Mouse (Mus musculus): Measurements from ENCODE around the gene Gm2163. TPM values are rescaled to one million over a fixed set of nuclear protein-coding genes. Genes with fewer than 3 reads are reported as not detected.
"Not testable (repeated sequence)": the region's sequence is repeated elsewhere in the genome, so short reads cannot be mapped to it uniquely, and the experiment has no call there.

Gene Gm2163
- not detected in 2 replicates for polyA plus RNA-seq (2014; fragmentation: Nextera tagmentation; extraction: Ambion mirVana)

DNA sequence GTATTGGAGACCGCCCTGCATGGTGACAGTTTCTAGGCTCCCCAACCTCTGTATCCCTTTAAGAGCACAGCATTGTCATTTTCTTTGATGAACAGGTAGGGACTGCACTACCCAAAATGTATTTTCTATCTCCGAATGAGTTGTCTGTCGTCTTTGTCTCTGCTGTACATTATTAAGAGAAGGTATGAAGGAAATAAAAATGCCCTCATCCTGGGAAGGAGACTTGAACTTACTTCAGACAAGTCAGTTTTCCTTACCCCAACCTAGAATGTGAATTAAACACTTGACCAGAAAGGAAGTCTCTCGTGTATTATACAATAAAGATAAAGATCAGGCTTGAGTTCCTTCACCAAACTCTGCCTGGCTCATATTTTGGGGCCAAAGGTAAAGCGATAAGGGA is at the start of gene Gm2163:
TSS of gene Gm2163 (plus strand) at position 301 of the 400 bp plus-strand sequence.
- not testable (repeated sequence) for H3K9ac ChIP-seq (ENCODE audit: low read depth, low read length); H3K36me3 ChIP-seq (ENCODE audit: control insufficient read depth, insufficient read depth, low read length); H3K4me3 ChIP-seq (ENCODE audit: low read depth, low read length); H3K27ac ChIP-seq (ENCODE audit: low read depth, low read length); H3K27me3 ChIP-seq (ENCODE audit: control insufficient read depth, insufficient read depth, low read length); H3K4me1 ChIP-seq (ENCODE audit: control insufficient read depth, insufficient read depth, low read length); ATAC-seq (replicated peaks; ENCODE audit: insufficient number of reproducible peaks, low FRiP score, low TSS enrichment); H3K9me3 ChIP-seq (replicated peaks; ENCODE audit: control insufficient read depth, low read length); H3K4me2 ChIP-seq
- WGBS (ENCODE audit: insufficient replicate concordance): no CpG with 5 or more reads among the region's 5 CpGs

GRCm38 (mm10) chr4:42439078-42439477 is 27.5 kb upstream of the Gm2163 start, which contains the start of gene Gm21586:
Gene Gm21586, plus strand, starts transcription at chr4:42439378.
- not testable (repeated sequence) for H3K9ac ChIP-seq (ENCODE audit: low read depth, low read length); ATAC-seq (replicated peaks; ENCODE audit: insufficient number of reproducible peaks, low FRiP score, low TSS enrichment)
- no CpG with 5 or more reads among the region's 18 CpGs for WGBS (ENCODE audit: insufficient replicate concordance)

DNA sequence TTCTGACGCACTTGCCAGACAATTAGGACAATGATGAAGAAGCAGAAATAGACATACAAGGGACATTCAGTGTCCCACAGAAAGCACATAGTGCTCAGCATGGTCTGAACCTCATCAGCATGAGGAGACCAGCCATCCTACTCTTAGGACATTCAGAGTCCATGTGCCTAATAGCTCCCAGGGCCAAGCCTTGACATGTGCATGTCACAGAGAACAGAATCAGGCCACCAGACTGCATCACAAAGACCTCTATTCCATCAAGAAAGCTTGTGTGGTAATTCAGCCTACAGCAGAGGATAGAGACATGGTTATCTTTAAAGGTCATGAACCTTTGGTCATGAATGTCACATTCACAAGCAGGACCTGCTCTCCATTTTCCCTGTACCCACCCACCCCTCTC is 61.5 kb downstream of the Gm2163 start, which contains the start of gene Fam205a2:
TSS of gene Fam205a2 (minus strand) at position 101 of the 400 bp plus-strand sequence.
- H3K4me1 ChIP-seq (ENCODE audit: control insufficient read depth, insufficient read depth, low read length); H3K4me2 ChIP-seq; ATAC-seq (replicated peaks; ENCODE audit: insufficient number of reproducible peaks, low FRiP score, low TSS enrichment); H3K27ac ChIP-seq (ENCODE audit: low read depth, low read length); H3K4me3 ChIP-seq (ENCODE audit: low read depth, low read length); H3K36me3 ChIP-seq (ENCODE audit: control insufficient read depth, insufficient read depth, low read length); H3K9me3 ChIP-seq (replicated peaks; ENCODE audit: control insufficient read depth, low read length); H3K27me3 ChIP-seq (ENCODE audit: control insufficient read depth, insufficient read depth, low read length); H3K9ac ChIP-seq (ENCODE audit: low read depth, low read length): not testable (repeated sequence)
- WGBS (ENCODE audit: insufficient replicate concordance): no CpG with 5 or more reads among the region's 1 CpGs

More at GRCm38 (mm10) chr4:42439078-42439477, 27.5 kb upstream of the Gm2163 start, which contains the start of gene Gm21586:
- H3K4me3 ChIP-seq (ENCODE audit: low read depth, low read length); H3K4me2 ChIP-seq; H3K36me3 ChIP-seq (ENCODE audit: control insufficient read depth, insufficient read depth, low read length); H3K9me3 ChIP-seq (replicated peaks; ENCODE audit: control insufficient read depth, low read length); H3K27me3 ChIP-seq (ENCODE audit: control insufficient read depth, insufficient read depth, low read length); H3K4me1 ChIP-seq (ENCODE audit: control insufficient read depth, insufficient read depth, low read length); H3K27ac ChIP-seq (ENCODE audit: low read depth, low read length): not testable (repeated sequence)

DNA sequence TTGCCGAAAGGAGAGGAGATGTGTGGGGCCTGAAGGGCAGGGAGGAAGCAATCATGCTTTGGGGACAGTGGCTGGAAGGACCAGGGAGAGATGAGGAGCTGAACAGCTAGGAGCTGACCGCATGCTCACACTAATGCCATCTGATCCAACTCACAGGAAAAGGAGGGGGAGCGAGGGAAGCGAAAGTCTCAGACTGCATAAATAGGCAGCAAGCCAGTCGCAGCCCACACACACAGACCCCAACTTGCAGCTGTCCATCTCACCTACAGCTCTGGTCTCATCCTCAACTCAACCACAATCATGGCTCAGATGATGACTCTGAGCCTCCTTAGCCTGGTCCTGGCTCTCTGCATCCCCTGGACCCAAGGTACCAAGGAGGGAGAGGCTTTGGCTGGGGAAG is 145.3 kb downstream of the Gm2163 start, which contains the start of gene Gm10591:
TSS of gene Gm10591 (plus strand) at position 301 of the 400 bp plus-strand sequence.
- not testable (repeated sequence) for H3K36me3 ChIP-seq (ENCODE audit: control insufficient read depth, insufficient read depth, low read length)

DNA sequence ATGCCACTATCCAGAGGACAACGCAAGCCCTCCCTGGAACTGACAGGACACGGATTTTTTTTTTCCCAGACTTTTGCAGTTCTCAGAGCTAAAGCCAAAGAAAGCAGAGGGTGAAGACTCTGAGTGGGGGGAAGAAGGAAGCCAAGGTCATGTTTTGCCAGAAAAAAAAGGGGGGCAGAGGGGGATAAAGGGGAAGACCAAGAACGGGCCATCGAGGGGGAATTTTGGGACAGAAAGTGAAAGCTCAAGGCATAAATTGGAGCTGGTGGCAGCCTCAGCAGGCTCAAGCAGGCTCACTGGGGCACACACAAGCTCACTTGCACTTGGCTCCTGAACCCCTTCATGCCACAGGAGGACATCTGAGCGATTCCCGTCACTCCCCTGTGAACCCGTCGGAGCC is 162.9 kb downstream of the Gm2163 start, which contains the start of gene Gm2564:
TSS of gene Gm2564 (plus strand) at position 301 of the 400 bp plus-strand sequence.
- H3K27me3 ChIP-seq (ENCODE audit: control insufficient read depth, insufficient read depth, low read length); H3K4me3 ChIP-seq (ENCODE audit: low read depth, low read length); ATAC-seq (replicated peaks; ENCODE audit: insufficient number of reproducible peaks, low FRiP score, low TSS enrichment); H3K9ac ChIP-seq (ENCODE audit: low read depth, low read length); H3K4me2 ChIP-seq; H3K9me3 ChIP-seq (replicated peaks; ENCODE audit: control insufficient read depth, low read length); H3K4me1 ChIP-seq (ENCODE audit: control insufficient read depth, insufficient read depth, low read length); H3K36me3 ChIP-seq (ENCODE audit: control insufficient read depth, insufficient read depth, low read length); H3K27ac ChIP-seq (ENCODE audit: low read depth, low read length): not testable (repeated sequence)
- no CpG with 5 or more reads among the region's 8 CpGs for WGBS (ENCODE audit: insufficient replicate concordance)

More for the DNA sequence above, 145.3 kb downstream of the Gm2163 start, which contains the start of gene Gm10591:
- not testable (repeated sequence) for H3K27me3 ChIP-seq (ENCODE audit: control insufficient read depth, insufficient read depth, low read length); H3K4me2 ChIP-seq; H3K4me1 ChIP-seq (ENCODE audit: control insufficient read depth, insufficient read depth, low read length); H3K9me3 ChIP-seq (replicated peaks; ENCODE audit: control insufficient read depth, low read length); H3K4me3 ChIP-seq (ENCODE audit: low read depth, low read length); H3K9ac ChIP-seq (ENCODE audit: low read depth, low read length); ATAC-seq (replicated peaks; ENCODE audit: insufficient number of reproducible peaks, low FRiP score, low TSS enrichment); H3K27ac ChIP-seq (ENCODE audit: low read depth, low read length)
- no CpG with 5 or more reads among the region's 5 CpGs for WGBS (ENCODE audit: insufficient replicate concordance)

Other genes starting within 250 kb of the Gm2163 start
- not detected in 2 replicates for gene Gm10600, start 226.1 kb upstream of the Gm2163 start, polyA plus RNA-seq (2014; fragmentation: Nextera tagmentation; extraction: Ambion mirVana)
- not detected in 2 replicates for gene Ccl21b, start 211.0 kb upstream of the Gm2163 start, polyA plus RNA-seq (2014; fragmentation: Nextera tagmentation; extraction: Ambion mirVana)
- not detected in 2 replicates for gene Gm21953, start 172.5 kb upstream of the Gm2163 start, polyA plus RNA-seq (2014; fragmentation: Nextera tagmentation; extraction: Ambion mirVana)
- 0.06 and 0.07 TPM in 2 replicates for gene Fam205a3, start 148.4 kb upstream of the Gm2163 start, polyA plus RNA-seq (2014; fragmentation: Nextera tagmentation; extraction: Ambion mirVana)
- not detected in 2 replicates for gene Gm21586, start 27.4 kb upstream of the Gm2163 start, polyA plus RNA-seq (2014; fragmentation: Nextera tagmentation; extraction: Ambion mirVana)
- 0.06 and 0.07 TPM in 2 replicates for gene Fam205a2, start 61.4 kb downstream of the Gm2163 start, polyA plus RNA-seq (2014; fragmentation: Nextera tagmentation; extraction: Ambion mirVana)
- gene Gm10591, start 145.4 kb downstream of the Gm2163 start, polyA plus RNA-seq (2014; fragmentation: Nextera tagmentation; extraction: Ambion mirVana): not detected in 2 replicates
- gene Gm2564, start 163.0 kb downstream of the Gm2163 start, polyA plus RNA-seq (2014; fragmentation: Nextera tagmentation; extraction: Ambion mirVana): 0.23 TPM in 1 of 2 replicates, not detected in the other
- gene Ccl27b, start 188.5 kb downstream of the Gm2163 start, polyA plus RNA-seq (2014; fragmentation: Nextera tagmentation; extraction: Ambion mirVana): not detected in 2 replicates
- not detected in 2 replicates for gene Il11ra2, start 195.1 kb downstream of the Gm2163 start, polyA plus RNA-seq (2014; fragmentation: Nextera tagmentation; extraction: Ambion mirVana)